Mouse (Mus musculus) cerebellum, postnatal 10 days (tissue): ENCODE results near the gene Kif18b.
A peak's percentile ranks its signal among the peaks of the same experiment; 100 is the strongest.

ENCODE experiments used
- DNase-seq, 2 experiments: peaks; one replicate each; pipeline ENCODE4 v3.0.0; 2021; ENCODE audit warnings: mixed read lengths in 2 of 2

Gene Kif18b

DNA sequence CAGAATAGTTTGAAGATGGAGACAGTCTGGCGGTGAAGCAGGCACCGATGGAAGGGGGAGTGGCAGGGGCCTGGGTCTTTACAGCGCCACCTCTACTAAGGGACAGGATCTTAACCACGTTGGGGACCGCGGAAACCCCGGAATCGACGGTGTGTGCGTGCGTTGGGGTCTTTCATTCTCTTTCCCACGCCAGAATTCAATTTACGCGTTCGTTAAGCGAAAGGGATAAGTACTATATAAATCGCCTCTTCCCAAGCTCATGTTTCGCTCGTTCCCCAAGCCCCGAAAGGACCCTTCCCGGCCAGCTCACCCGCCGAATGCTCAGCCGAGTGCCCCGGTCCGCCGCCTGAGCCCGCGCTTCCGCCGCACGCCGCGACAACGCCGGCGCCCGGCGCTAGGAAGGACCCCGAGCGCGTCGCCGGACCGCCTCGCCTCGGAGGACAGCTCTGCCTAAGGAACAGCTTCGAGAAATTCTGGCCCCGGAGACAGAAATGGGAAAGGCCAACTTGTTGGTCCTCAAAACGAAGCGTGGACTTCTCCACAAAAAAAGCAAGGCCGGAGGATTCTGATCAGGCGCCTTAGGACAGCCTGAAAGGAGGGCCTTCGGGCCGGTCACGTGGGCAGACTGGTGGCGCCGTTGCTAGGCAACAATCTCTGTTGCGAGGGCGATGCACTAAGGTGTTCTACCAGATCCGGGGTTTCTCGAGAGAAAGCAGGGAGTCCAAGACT is 44.2 kb downstream of the Kif18b start, which contains the start of the genes Eftud2 and Ccdc103:
Eftud2 (minus strand) TSS at position 401 of the 729 bp plus-strand sequence.
Ccdc103 (plus strand) TSS at position 620 of the 729 bp plus-strand sequence.
- DNase-seq: peak; percentile 95

DNA sequence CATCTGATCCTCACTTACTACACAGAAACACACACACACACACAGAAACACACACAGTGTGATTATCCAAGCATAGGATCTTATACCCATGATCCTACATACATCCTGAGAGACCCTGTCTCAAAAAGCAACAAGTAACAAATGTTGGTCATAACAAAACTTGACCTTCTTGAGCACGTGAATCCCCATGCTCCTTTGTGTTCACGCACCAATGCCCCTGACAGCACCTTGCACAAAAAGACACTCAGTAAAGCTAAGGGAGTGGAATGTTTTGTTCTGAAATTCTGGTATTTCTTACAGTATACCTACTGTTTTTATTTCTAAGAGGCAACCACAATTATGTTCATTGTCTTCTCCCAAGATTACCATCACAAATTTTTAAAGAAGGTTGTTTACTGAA is 45.4 kb downstream of the Kif18b start:
- no peak for DNase-seq

DNA sequence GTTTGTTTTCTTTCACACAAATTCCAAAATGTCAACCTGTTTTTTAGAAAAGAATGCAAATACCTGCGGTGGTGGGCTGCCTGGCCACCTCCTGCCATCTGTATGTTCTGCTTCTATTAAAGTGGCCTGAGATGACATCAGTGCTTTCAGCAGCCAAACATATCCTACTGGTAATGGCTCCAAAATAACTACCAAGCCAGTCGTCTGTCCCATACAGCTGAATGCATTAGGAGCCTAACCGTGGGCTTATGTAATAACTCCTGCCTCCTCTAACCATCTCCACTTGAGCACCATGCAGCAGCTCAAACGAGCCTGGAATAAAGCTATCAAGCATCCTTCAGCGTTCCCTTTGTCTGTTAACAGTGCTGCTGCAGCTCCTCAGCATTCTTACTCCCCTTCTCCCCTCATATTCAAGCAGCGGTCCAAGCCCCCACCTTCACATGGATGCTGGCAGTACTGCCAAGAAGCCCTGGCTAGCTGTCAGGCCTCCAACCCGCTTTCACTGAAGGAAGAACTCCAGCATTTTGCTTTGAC is 50.1 kb downstream of the Kif18b start:
- DNase-seq: peak; percentile 47 to 51

DNA sequence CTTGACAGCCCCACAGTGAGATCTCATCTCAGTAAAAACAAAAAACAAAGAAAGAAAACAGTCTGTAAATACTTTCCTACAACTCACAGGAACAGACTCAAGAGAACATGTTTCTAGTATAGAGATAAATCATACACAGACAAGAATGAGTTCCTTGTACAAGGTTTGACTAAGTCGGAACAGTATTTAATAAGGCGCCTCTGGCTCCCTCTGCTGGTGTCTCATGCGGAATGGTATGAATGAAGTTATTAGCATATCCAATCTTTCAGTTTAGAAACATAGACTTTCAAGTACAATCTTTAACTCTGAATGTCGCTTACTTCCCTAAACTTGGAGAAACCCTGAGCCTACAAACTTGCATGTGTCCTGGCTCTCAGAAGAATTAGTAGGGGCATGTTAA is 60.7 kb downstream of the Kif18b start:
- DNase-seq: peak; percentile 86 to 89

DNA sequence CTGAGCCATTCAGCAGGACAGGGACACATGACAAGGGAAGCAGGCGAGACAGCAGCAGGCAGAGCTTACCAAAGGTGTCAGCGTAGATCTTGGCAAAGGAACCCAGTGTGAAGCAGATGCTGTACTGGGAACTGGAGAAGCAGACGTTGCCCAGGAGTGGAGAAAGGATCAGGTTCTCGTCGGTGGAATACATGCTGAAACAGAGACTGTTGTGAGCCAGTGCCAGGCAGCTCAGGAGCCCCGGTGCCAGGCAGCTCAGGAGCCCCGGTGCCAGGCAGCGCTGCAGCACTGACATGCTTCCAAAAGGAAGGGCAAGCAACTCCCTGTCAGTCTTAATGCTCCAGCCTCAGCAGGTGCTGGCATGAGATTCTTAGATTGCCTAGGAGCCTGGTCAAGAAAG is 65.0 kb downstream of the Kif18b start:
- DNase-seq: peak; percentile 85 to 91

DNA sequence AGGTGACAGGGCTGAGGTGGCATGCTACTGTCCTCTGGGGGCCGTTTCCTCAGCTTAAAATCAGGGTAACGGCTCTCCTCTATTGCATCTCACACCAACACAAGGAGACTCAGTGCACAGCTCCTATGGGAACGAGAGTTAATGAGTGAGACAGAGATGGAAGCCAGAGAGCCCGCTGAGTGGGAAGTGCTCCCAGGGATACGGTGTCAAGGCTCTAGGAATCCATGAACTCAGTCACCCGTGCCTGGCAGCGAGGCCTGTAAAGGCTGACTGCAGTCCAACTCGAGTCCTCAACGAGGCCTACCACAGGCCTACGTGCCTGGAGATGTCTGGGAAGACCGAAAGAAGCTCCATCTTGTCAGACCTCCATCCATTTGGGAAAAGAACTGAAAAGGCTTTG is 66.0 kb downstream of the Kif18b start:
- peak; percentile 66 to 77 for DNase-seq

DNA sequence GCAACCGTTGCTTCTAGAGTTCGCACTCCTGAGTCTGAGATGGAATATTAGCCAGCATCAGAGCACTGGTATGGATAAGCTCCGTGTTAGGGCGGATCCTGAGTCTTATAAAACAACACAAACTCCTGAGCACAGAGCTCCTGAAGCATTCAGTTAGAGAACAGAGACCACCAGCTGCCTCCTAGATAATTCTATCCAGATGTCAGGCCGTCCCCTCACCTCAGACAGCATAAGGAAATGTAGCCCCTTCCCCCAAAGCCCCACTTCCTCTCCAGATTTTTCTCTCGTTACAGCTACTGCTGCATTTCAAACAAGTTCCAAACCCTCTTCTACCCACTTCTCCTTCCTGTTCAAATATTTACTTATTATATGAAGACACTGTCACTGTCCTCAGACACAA is 69.0 kb downstream of the Kif18b start:
- no peak for DNase-seq
